Mouse (Mus musculus) kidney, postnatal 36 days (tissue): ENCODE measurements around the gene Agpat2.

Experiments
- DNase-seq, 2 experiments: peaks; one replicate each; pipeline ENCODE4 v3.0.0; 2021 to 2022; ENCODE audit warnings: mixed read lengths in 2 of 2

Agpat2 gene

GRCm38 (mm10) chr2:26603720-26604671, at the start of gene Agpat2:
Agpat2 (minus strand) TSS chr2:26604417.
- DNase-seq = peak; percentile 86 to 93

GRCm38 (mm10) chr2:26646643-26647293, 42.6 kb upstream of the Agpat2 start:
- DNase-seq = peak; percentile 80 to 81

- peak; percentile 28 to 71 for DNase-seq
Observed at GRCm38 (mm10) chr2:26643942-26644341, 39.7 kb upstream of the Agpat2 start.

- no peak for DNase-seq
Observed at GRCm38 (mm10) chr2:26641006-26641647, 36.9 kb upstream of the Agpat2 start.

GRCm38 (mm10) chr2:26639838-26640830, 35.9 kb upstream of the Agpat2 start:
- peak; percentile 97 to 99 for DNase-seq

GRCm38 (mm10) chr2:26639083-26639482, 34.9 kb upstream of the Agpat2 start:
- peak; percentile 61 to 63 for DNase-seq

GRCm38 (mm10) chr2:26638572-26638971, 34.4 kb upstream of the Agpat2 start:
- no peak for DNase-seq

GRCm38 (mm10) chr2:26638039-26638438, 33.8 kb upstream of the Agpat2 start:
- no peak for DNase-seq

GRCm38 (mm10) chr2:26637316-26637932, 33.2 kb upstream of the Agpat2 start:
- DNase-seq = no peak

- DNase-seq = no peak
Observed at GRCm38 (mm10) chr2:26636325-26636635, 32.1 kb upstream of the Agpat2 start.

- DNase-seq = no peak
Observed at GRCm38 (mm10) chr2:26635489-26636324, 31.5 kb upstream of the Agpat2 start.

GRCm38 (mm10) chr2:26634629-26635488, 30.6 kb upstream of the Agpat2 start:
- DNase-seq = peak; percentile 29 to 55

- no peak for DNase-seq
Observed at GRCm38 (mm10) chr2:26633953-26634530, 29.8 kb upstream of the Agpat2 start.

GRCm38 (mm10) chr2:26632541-26633395, 28.6 kb upstream of the Agpat2 start:
- DNase-seq = no peak

- no peak for DNase-seq
Observed at GRCm38 (mm10) chr2:26628792-26629437, 24.7 kb upstream of the Agpat2 start.

GRCm38 (mm10) chr2:26627921-26628739, 23.9 kb upstream of the Agpat2 start, which contains the start of gene Fam69b:
Fam69b (plus strand) TSS chr2:26628457.
- peak; percentile 67 to 80 for DNase-seq

- no peak for DNase-seq
Observed at GRCm38 (mm10) chr2:26626081-26626480, 21.9 kb upstream of the Agpat2 start.
